Mouse (Mus musculus) retina, adult 2 months (tissue): ENCODE measurements around the gene Fam241a.

ENCODE experiments used
- DNase-seq: peaks from one replicate; pipeline ENCODE4 v3.0.0-alpha.2; 2012; ENCODE audit warnings: low read depth, low spot score

Gene Fam241a

DNA sequence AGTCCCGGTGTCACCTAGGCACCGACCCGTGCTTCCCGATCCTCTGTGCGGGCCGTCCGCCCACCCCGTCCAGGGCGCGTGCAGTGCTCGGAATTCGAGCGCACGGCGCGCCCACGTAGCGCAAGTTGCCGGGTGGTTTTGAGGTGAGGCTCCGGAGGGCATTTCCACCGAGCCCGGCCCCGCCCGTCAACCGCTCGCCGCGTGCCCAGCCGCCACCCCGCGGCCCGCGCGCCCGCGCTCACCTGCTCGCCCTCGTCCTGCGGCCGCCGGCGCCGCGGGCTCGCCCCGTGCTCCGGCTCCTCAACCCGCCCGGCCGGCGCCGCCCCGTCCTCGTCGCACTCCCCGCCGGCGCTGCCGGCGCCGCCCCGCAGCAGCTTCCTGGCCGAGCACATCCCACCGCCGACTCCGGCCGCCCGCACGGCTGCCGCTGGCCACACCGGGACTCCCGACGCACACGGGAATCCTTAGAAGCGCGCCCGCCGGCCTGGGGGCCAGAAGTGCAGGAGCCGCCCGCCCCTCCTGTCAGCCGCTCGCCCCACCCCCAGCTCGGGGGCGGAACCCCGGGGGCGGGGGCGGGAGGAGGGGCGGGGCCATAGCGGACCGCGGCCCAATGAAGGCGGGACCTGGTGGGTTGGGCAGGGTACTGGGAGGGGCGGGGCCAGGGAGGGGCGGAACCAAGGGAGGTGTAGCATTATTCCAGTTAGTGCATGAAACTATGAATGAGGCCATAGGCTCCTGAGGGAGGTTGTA is at the start of gene Fam241a:
Gene Fam241a (minus strand): TSS at position 533 of the 750 bp plus-strand sequence.
- DNase-seq = peak; percentile 63

DNA sequence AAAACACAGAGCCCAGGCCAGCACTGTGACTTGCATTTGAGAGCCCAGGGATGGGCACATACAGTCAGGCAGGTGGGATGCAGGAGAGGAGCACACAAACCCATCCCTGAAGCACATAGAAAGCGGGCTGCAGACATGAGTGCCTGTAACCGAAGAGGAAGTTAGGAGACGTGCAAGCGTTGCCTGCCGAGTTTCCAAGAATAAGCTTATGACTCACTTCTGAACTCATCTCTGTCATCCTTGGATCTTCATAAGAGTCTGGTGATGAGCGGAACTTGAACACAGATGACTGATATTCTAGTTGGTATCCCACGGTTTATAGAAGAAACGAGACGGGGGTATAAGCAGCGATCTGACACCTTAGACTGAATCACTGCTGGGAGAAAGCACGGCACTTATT is 36.3 kb upstream of the Fam241a start:
- DNase-seq = no peak

DNA sequence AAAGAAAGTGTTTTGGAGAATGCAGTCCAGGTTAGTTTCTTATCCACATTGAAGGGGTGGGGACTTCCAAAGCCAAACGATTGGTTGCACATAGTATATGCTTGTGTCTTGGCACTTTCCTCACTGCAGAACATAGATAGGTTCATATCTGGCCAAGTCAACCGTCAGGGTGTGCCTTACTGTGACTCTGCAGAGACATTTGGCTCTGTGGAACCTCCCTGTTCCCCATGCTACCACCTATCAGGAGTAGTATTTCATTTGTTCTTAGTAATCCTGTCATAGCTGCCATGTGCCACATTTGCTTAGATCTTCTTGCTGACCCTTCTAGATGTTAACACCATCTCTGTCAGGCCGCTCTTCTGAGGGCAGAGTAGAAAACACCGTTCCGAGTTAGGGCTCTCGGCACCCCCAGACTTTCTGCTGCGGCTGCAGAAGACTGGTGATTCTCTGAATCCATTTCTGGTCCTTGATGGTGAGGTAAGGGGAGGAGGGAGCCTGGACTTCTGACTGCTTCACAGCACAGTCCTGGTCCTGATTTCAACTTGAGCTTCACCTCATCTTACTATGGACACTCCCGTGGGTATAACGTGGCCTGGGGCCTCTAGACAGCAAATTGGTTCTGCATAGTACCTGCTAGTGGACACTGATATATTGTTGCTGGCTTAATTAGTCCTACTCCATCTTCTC is 34.3 kb upstream of the Fam241a start:
- no peak for DNase-seq

DNA sequence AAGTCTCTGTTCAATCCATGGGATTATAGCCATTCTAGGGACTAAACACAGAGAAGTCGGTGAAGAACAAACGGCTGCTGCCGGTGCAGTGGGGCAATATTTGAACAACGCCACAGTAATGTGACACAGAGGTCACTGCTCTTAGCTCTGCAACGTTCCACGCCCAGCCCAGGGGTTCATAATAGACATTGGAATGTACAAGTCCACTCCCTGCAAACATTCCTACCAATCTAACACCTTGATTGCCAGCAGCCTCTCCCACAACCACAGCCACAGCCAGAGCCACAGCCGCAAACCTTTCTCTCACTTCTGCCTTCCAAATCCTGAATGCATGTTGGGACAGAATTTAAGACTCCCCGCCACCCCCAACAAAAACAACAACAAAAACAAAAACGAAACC is 33.8 kb upstream of the Fam241a start:
- no peak for DNase-seq

DNA sequence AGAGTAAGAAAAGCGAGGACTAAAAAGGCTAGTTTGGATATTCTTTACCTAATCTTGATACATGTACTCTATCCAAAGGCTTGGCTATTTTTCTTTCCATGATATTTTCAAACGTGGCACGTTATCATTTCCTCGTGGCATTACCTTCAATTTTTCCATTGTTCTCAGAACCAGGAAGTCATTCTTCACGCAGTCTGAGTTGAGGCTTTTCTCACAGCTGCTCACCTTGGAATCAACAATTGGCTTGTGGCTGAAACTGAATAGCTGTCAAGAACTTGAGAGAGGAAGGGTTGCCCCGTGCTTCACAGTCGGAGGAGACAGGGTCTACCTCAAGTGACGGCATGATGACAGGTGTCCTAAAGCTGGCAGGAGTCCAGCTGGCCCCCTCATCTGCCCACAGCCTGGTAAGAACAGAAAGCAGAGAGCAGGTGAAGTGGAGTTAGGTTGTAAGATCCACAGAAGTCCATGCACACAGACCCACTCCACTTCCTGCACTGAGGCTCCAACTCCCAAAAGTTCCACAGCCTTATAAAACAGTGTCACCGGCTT is 30.6 kb upstream of the Fam241a start:
- DNase-seq = no peak

DNA sequence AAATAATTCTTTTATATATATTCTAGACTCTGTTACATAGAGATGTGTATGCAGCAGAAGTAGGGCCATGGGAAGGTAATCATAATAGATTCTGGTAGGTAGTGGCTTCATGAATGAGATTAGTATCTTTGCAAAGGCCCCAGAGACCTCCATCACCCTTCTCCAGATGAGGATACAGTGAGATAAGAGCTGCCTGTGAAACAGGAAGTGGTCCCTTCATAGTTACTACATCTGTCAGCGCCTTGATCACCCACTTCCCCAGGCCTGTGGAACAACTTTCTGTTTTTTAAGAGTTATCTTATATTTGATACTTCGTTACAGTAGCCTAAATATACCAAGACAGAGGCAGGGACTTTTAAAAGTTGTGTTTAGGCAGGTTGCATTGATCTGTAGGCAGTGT is 28.3 kb upstream of the Fam241a start:
- no peak for DNase-seq

DNA sequence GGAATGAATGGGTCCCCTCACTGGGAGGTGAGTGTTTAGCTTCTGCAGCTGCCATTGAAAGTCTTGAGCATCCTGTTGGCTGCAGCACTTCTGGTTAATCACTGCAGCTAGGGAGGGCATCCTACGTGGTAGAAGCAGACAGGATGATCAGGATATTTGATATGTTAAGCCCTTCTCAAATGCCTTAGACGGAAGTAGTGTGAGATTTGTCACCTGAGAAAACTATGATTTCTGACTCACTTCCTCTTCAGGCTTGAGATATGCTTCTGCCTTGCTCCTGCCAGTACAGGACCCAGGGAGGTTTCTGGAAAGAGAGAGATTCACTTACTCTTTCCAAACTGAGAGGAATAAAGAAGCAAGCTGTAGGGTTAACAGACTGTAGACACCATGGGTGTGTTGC is 27.1 kb upstream of the Fam241a start:
- DNase-seq = no peak

DNA sequence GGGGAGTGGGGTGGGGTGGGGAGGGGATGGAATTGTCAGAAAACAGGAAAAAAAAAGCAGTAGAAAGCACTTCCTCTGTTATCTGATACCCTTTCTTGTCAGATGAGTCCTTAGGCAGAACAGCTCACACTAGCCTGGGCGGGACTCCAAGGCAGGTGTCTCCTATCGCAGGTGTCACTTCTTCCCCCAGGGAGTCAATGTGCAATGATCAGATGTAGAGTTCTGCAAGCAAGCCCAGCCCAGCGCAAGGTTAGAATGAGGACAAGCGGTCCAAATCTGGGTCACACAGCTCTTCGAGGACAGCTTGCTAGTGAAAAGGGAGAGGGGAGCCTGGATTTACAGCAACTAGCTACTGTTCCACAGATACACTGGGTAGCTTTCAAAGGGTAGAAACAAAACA is 26.0 kb upstream of the Fam241a start:
- no peak for DNase-seq

DNA sequence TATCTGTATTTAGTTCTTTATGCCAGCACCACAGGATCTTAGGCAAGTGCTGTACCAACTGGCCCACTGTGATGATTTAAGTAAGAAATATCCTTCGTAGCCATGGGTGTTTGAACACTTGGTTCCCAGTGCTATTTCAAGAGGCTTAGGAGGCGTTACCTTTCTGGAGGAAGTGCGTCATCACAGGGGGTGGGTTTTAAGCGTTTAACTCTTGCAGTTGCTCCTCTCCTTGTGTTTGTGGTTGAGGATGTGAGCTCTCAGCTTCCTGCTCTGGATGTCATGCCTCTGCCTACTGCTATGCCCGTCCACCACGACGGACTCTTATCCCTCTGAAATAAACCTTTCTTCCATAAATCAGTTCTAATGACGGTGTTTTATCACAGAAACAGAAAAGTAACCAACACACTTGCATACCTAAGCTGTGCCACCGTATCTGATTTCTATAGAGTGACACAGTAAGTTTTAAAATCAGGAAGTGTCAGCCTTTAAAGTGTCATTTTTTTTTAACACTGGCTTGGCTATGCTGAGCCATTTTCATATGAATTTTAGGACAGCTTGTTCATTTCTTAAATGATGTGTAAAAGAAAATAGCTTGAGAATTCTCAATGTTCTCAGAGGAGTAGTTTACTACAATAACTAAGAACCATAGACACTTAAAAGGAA is 22.0 kb upstream of the Fam241a start:
- DNase-seq = no peak

DNA sequence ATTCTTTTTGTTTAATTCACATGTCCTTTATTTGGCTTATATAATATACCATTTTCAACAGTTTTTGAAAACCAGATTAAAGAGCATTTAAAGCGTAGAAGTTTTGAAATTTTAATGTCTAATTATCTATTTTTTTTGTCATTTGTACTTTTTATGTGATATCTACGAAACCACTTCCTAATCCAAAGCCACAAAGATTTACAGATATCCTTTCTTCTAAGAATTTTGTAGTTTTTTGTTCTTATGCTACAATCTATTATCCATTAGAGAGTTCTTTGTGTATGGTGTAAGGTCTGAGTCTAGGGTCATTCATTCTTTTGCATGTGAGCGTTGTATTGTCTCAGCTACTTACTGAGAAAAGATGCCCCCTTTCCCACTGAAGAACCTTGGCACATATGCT is 21.4 kb upstream of the Fam241a start:
- no peak for DNase-seq

DNA sequence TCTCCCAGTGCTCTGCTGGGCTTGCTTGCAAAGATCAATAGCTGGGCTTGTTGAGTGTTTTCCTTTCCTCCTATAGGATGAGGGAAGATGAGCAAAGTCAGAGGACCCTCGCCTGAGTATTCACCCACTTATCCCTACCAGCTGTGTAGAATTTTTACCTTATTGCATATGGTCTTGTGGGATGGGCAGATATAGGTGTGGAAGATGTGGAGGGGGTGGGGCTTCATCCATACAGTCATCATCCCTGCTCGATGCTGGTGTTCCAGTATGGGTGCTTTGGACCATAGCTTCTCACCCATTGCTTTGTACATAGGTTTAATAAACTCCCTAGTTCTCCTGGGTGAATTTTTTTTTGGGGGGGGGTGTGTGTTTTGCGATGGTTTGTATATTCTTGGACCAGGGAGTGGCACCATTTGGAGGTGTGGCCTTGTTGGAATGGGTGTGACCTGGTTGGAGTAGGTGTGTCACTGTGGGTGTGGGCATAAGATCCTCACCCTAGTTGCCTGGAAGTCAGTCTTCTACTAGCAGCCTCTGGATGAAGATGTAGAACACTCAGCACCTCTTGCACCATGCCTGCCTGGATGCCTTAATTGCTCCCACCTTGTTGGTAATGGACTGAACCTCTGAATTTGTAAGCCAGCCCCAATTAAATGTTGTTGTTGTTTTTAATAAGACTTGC is 19.7 kb upstream of the Fam241a start:
- DNase-seq = no peak

DNA sequence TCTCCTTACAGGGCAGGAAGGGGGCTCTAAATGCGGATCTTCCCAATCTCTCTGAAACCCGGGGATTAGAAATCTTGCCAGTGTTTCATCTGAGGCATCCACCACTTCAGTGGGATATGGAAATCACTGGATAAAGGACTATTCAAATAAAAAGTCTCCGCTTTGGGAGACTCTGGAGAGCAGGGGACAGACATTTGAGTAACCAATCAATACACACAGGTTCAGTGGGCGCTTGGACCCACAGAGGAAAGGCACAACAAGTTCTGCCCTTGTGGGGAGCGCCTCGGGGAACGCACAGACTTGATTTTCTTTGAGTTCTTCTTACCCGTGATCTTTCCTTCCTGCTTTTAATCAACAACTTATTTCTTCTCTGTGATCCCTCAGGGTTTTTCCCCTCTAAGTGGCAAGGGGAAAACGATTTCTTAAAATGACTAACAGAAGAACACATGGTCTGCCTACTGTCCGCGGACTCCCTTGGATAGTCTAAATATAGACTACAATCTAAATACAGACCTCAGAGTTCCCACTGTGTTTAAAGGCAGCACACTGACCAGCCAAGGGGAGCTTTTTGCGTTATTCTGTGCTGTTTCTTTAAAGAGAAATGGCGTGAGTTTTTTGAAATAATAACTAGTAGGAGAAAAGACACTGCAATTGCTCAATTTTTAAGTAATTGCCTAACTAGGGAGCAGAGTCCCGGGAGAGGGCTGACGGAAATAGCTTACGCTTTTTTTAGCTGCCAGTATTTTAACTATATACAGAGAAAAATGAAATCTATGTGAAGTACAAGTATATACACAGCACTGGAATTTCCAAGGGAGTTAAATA is 18.0 kb upstream of the Fam241a start:
- no peak for DNase-seq

DNA sequence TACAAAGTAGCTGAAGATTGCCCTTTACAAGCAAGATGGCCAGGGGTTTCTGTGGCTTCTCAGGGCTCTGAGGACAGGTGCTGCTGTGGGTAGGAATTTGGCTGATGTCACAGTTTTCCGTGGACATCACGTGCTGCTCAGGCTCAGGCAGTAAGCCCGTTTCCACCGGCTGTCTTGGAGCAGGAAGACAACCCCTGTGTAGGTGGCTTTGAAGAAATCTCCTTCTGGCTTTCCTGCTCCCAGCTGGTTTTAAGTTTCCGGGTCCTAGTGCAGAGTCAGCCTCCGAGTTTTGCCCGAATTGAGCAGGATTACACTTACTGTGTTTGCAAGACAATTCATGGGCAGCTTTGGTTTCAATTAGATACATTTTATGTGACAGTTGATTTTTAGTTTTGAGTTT is 13.8 kb upstream of the Fam241a start:
- no peak for DNase-seq

DNA sequence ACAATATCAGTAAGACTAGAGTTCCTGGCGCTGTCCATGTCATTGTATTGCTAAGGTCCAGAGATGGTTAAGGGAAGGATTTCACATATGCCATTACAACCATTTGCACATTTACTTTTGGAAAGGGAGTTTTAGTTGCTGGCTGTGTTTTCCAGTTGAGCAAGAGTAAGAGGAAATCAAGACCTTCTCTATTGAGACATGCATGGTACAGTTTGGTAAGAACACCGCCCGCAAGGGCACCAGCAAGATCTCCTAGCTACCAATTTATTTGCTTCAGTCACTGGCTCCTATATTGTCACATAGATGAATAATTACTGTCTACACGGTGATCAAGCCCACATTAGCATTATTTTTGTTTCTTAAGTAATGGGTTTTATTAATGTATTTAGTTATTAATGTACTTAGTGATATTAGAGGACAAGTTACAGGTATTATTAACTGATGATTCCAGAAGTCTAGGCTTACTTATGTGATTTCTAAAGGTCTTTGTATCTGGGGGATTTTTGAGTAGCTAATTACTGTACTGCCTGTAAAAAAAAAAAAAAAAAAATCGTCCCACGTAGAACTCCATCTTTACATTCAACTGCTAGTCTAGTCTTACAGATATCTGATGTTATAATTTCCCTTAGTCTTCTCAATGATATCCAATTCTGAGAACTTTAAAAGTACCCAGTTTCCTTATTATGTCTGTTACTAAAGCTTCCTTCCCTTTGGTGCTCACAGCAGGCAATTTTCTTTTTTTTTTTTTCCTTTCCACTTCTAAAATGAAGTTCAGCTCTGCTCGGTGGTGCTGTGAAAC is 944 bp downstream of the Fam241a start:
- no peak for DNase-seq

DNA sequence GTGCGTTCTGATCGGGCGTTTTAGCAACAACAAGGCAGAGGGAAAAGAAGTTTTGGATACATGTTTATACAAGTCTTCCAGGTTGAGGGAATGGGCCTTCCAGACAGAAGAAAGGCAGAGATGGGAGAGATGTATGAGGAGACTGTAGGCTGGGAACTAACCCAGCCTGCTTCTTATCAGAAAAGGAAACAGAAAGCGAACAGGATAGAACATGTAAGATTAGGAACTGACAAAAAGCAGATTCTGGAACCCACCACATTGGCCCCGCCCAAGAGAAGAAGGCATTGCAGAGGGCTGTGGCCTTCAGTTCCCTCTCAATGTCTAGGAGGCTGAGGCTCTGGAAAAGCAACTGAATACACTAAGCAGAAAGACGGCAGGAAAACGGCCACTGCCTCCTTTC is 2.2 kb downstream of the Fam241a start:
- no peak for DNase-seq

DNA sequence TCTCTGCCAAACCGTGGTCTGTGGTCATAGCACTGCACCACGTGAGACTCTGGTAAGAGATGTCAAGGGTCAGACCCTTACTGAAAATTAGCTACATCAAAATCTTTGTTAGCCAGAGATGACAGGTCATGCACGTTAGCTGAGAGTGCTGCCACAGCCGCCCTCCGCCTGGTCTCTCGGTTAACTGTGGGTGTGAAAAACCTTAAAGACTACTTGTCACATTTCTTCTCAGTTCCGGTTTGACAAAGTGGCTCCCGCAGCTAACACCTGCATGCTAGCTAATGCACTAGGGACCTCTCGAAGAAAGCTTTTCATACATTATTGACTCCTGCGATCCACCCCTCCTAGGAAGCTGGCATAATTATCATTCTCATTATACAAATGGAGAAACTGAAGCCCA is 4.2 kb downstream of the Fam241a start:
- DNase-seq = no peak

DNA sequence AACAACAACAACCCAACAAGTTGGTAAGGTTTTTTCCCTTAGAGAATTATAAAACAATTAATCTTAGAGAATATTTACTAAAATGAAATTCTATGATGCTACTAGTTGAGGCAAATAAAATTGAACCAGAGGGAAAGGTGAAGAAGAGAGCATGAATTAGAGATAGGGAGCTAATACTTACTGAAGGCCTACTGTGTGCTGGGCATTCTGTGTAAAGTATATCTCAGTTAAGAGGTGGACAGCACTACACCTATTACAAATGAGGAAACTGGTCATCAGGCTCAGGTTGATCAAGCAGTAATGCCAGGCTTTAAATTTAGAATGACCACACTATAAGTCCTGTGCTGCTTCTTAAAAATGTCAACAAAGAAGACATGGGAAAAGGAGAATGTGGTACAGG is 6.1 kb downstream of the Fam241a start:
- no peak for DNase-seq

DNA sequence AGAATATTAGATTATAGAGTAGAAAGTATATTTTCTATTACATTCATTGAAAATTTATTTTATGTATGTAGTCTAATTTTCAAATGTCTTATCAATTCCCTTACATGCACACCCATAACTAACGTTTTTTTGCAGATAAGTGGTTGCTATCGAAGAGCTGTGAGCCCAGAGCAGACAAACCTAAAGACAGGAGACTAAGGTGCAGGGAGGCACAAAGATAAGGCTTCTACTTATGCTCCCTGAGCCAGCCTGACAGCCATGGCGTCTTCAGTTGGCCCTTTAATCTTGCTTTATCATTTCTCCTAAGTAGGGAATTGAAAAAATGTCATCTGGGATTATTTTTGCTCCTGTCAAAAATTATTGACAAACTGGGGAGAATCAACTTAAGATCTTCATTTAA is 6.6 kb downstream of the Fam241a start:
- no peak for DNase-seq

DNA sequence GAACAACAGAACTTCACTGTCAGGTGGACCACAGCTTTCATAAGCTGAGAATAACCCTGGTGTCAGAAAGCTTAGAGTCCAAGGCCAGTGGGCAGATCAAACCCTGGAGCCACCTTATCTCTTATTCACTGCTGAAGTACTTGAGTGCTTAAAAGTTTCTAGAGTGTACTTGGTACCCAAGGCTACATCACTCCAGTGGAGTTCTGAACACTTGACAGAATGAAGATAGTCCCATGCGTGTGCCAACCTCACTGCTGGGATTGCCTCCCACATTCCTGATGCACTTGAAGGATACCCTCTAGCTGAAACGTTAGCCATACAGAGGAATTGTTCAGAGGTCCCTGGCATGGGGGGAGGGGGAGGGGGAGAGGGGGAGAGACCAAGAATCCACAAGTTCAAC is 14.4 kb downstream of the Fam241a start:
- DNase-seq = no peak

DNA sequence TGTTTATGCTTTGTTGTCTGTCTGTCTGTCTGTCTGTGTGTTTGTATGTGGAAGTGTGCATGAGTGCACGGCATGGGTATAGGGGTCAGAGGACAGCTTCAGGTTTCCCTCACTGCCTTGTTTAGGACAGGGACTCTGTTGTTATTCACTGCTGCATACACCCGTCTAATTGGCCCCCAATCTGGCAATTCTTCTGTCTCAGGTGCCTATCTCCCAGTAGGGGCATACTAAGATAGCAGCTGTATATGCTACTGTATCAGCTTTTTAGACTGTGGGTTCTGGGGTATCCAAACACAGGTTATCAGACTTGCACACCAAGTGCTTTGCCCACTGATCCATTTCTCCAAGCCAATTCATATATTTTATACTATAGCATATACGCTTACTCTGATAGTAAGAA is 16.2 kb downstream of the Fam241a start:
- no peak for DNase-seq
